Mouse (Mus musculus): ENCODE measurements at regions not wholly inside any gene's neighbourhood (a gene's known extent, or its start where the extent isn't known, plus 50 kb on each side); places are given as distances from the start of the nearest gene placed in this dataset.
A peak's percentile ranks its signal among the peaks of the same experiment; 100 is the strongest.

GRCm38 (mm10) chr2:74354591-74354990 is 224.6 kb downstream of the Lnpk start:
- no peak for DNase-seq (ENCODE audit: low read depth)

DNA sequence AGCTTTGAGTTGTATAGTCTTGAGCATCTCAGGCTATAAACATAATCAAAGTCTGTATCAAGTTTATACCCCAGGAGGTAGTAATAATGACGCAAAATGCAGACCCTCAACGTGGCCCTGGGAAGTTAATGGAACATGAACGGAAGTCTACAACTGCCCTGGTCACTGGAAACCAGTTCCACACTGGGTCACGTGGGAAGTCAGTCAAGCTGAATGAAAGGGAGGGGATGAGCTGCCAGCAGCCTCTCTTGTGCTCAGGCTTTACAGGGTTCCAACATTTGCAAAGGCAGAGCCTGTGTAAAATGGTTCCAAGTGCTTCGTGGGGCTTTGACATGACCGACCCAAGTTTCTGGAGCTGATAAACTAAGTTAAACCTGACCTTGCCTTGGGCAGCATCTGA is 229.4 kb downstream of the Lnpk start:
- no peak for DNase-seq (ENCODE audit: low read depth)

- no peak for DNase-seq (ENCODE audit: low read depth)
Measured at GRCm38 (mm10) chr2:74306301-74306700, 272.9 kb downstream of the Lnpk start.

DNA sequence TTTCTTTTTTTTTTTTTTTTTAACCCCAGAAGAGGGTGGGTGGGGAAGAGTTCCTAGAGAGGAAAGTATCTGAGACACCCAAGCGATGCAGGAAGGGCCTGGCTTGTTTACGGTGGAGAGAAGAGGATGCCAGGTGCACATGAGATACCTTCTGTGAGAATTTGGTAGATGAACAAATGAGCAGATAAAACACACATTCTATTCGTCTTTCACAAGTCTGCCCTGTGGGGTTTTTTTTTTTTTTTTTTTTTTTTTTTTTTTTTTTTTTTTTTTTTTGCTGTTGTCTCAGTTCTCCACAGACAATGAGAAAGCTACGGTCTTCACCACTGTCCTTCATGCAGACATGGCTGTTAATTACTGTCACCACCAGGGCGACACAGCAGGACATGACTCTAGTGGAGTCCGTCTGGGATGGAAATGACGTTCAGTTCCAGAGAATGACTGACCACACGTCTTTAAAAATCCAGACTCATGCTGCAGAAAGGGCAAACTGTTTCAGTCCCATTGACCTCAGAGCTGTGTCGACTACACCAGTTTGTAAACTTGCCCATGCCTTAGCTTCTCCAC is 278.3 kb downstream of the Lnpk start:
- DNase-seq (ENCODE audit: low read depth): no peak

- peak; percentile 23 for DNase-seq (ENCODE audit: low read depth)
Measured at GRCm38 (mm10) chr2:74300366-74300791, 278.9 kb downstream of the Lnpk start.

DNA sequence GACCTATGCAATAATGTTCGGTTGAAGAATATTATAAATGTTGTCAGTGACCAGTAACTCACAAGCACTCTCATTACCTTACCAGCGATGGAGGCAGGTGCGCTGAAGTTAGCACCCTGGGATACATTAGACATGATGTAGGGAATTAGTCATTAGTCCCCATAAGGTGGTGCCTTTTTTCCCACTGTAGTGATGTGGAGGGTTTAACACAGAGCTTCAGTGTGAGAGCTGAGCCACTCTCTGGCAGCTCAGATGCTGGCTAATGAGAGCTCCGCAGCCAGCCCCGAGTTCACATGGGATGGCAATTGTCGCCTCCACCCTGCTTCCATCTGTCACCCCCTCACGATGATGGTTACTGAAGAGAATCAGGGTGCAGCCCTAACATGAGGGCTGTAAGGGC is 286.6 kb downstream of the Lnpk start:
- DNase-seq (ENCODE audit: low read depth): no peak

GRCm38 (mm10) chr2:74291416-74292396 is 287.5 kb downstream of the Lnpk start:
- DNase-seq (ENCODE audit: low read depth): no peak

DNA sequence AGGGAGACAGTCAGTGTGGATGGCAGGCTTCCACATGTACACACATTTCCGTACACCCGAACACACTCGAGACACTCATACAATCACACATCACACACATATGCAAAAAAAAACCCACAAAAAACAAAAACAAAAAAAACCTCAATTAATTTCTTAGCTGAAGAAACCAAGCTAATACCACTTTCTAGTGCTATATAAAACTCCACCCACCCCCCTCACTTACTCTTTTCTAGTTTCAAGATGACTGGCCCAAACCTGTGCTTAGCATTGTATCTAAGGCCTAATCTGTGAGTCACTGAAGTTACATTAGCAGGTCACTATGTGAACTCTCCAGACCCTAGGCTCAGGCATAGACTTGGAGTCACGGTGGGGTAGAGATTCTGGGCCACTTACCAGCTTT is 293.6 kb downstream of the Lnpk start:
- DNase-seq (ENCODE audit: low read depth): no peak

- DNase-seq (ENCODE audit: low read depth): no peak
Measured at GRCm38 (mm10) chr2:74264963-74265362, 314.3 kb downstream of the Lnpk start.

- no peak for DNase-seq (ENCODE audit: low read depth)
Measured at GRCm38 (mm10) chr2:74257034-74257781, 322.0 kb downstream of the Lnpk start.

- no peak for DNase-seq (ENCODE audit: low read depth)
Measured at GRCm38 (mm10) chr2:74247521-74247920, 331.7 kb downstream of the Lnpk start.

- no peak for DNase-seq (ENCODE audit: low read depth)
Measured at GRCm38 (mm10) chr2:74246631-74247030, 332.6 kb downstream of the Lnpk start.

DNA sequence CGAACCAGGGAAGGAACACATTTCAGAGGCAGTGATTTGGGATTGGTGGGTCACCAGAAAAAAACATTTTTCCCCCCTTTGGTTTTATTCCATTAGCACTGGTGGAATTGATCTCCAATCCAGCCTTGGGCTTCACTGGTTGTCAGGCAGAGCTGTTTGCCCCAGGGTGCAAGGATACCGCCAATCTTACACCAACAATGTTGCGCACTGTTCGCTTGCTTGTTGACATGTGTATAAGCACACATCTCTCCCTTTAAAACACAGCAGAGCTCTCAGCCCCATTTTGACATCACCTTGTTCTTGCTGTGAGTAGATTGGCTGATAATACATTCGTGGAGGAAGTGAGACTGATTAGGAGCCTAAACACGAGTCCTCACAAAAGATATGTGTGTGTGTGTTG is 333.1 kb upstream of the Atp5g3 start:
- DNase-seq (ENCODE audit: low read depth): no peak

DNA sequence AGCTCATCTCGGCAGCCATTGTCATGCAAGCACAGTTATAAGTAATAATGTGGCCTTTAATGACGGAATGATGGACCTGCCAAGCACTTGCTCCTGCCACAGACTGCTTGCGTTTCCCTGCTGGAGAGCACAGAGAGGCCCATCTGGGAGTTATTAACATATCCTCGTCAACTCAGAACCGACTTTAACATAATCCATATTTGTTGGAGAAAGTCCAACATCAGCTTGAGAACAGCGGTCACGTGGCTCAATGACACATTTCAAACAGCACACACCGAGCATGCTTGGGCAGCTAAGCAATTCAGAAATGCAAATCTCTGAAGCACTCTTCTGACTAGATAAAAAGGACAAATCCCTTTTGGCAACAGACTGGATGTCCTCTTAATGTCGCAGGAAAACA is 332.7 kb upstream of the Atp5g3 start:
- no peak for DNase-seq (ENCODE audit: low read depth)

DNA sequence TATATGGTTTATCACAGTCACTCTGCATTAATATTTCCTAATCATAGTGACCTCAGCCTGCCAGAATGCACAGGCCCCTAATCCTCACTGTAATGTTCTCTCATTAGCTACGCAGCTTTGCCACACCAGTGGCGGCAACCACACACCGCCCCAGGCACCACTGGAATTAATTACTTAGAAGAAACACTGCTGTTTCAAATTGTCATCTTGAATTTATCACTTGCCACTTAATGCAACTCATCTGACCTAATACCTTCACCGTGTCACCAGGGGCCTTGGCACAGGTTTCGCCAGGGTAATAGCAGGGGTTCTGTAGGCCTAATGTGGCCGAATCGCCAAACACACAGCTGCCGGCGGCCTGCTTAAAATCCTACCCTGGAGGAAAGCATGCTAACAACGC is 328.5 kb upstream of the Atp5g3 start:
- DNase-seq (ENCODE audit: low read depth): no peak

DNA sequence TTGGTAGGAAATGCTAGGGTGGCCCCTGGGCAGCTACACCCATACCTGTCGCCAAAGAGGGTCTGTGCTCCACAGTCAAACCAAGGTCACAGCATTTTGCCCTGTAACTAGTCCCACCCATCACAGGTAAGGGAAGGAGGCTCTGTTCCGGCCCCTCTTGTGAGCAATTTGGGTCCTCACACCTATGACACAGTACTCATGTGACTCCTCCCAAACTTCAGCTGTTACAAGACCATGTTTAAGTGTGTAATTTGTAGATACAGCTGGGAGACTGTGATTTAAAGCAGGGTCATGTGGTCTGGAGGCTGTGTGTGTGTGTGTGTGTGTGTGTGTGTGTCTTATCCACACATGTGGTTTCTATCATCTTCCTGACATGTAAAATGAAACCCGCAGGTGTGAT is 306.3 kb upstream of the Atp5g3 start:
- DNase-seq (ENCODE audit: low read depth): no peak

GRCm38 (mm10) chr2:74210210-74210609 is 299.1 kb upstream of the Atp5g3 start:
- no peak for DNase-seq (ENCODE audit: low read depth)

DNA sequence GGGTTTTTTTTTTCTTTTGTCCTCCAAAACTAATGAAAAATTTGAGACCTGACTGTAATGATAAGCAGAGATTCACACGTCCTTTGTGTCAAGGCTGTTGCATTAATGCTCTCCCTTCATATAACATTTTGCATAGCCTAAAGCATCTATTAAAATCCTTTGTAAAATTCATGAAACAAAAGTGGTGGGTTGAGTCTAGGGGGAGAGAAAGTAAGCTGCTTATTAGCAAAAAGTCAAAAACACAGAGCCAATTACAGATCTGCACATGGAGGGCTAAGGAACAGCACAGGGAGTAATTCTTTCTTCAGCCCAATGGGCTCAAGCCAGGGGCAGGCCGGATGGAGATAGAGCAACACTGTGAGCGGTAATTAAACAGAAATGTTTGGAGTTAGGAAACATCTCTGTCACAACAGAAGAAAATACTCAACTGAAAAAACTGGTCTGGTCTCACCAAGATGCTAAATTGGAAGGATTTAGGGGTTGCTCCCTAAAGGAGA is 298.3 kb upstream of the Atp5g3 start:
- DNase-seq (ENCODE audit: low read depth): no peak

DNA sequence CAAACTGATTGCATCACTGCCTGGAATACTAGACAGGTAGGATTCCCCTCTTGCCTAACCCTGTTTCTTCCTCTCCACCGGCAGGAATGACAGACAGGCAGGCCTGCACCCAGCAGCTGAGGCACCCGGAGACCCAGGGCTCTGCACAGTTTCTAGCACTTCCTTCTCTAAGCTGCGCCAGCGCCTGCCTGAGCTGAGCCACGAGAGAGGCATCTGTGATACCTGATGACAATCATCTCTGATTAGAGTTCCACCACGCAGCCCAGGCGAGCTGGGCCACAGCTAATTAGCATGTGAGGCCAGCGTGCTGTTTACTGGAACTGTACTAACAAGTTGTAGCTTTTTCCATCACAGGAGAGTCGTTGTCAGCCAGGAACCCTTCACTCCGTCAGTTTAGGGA is 296.3 kb upstream of the Atp5g3 start:
- no peak for DNase-seq (ENCODE audit: low read depth)

GRCm38 (mm10) chr2:74202776-74203175 is 291.6 kb upstream of the Atp5g3 start:
- DNase-seq (ENCODE audit: low read depth): no peak

DNA sequence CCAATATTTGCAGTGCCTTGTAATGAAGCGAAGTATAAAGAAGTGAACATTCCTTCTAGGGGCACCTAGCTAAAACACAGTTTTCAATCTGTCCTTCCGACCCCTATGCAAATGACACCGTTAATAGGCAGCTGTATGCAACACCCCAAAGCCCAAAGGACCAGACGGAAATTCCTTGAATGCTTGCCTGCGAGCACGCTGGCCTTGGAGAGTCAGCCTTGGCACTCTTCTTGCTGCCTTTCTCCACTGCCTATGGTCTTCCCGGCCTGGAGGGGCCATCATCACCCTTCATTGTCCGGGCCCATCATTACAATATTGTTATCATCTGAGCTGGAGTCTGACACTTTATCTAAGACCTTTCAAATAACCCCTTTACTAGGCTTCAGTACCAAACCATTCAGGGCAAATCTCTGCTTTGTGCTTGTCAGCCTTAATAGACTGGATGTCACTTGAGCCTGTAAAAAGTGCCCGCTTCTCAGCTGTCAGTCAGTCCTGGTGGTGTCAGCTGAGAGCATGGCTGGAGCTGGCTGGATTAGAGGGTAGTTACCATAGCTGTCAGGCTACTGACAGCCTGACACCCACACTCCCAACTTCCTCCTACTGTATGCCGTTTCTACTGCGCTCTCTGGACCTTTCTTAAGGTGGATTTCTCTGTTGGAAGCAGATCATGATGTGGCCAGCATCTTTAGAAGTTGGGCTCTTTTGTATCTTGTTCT is 290.6 kb upstream of the Atp5g3 start:
- DNase-seq (ENCODE audit: low read depth): no peak

DNA sequence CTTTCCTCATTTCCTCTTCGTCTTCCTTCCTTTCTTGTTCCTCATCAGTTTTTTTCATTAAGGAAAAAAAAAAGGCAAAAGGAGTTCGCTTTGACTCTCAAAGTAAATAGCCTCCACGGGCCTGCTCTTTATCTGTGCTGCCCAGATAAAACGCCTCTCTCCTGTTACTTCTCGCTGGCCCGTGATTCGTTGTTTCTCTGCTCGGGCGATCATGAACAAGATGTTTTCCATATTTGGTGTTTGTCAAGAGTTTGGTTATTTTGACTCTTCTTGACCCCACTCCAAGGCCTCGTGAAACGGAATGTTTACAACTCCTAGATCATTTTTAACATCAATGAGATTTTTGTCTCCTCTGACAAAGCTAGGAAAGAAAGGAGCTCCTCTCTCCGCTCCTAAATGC is 288.4 kb upstream of the Atp5g3 start:
- DNase-seq (ENCODE audit: low read depth): no peak
